Mouse (Mus musculus): ENCODE measurements around the gene Ankrd35.

- no peak for TF ChIP-seq POLR2A (IDR thresholded peaks at IDR 0.05; ENCODE audit: control insufficient read depth, extremely low read depth, insufficient read depth, low read length, poor library complexity)
- no peak for TF ChIP-seq CTCF (IDR thresholded peaks at IDR 0.05; ENCODE audit: borderline replicate concordance, control insufficient read depth, extremely low read depth, insufficient read depth, low read length, poor library complexity)
Observed at GRCm38 (mm10) chr3:96733984-96734383, 64.1 kb downstream of the Ankrd35 start.
